Mouse (Mus musculus) bone marrow macrophage, adult 2 months (primary cell): ENCODE results near the gene Tbc1d20.

Experiments
- CTCF ChIP-seq: IDR thresholded peaks from 2 replicates; pipeline ENCODE4 v1.5.1; 2012; ENCODE audit warnings: low read depth, mild to moderate bottlenecking, low read length, moderate library complexity
- POLR2A ChIP-seq: IDR thresholded peaks from 2 replicates; pipeline ENCODE4 v1.6.1; 2012; ENCODE audit warnings: mild to moderate bottlenecking, low read depth, low read length, borderline replicate concordance

DNA sequence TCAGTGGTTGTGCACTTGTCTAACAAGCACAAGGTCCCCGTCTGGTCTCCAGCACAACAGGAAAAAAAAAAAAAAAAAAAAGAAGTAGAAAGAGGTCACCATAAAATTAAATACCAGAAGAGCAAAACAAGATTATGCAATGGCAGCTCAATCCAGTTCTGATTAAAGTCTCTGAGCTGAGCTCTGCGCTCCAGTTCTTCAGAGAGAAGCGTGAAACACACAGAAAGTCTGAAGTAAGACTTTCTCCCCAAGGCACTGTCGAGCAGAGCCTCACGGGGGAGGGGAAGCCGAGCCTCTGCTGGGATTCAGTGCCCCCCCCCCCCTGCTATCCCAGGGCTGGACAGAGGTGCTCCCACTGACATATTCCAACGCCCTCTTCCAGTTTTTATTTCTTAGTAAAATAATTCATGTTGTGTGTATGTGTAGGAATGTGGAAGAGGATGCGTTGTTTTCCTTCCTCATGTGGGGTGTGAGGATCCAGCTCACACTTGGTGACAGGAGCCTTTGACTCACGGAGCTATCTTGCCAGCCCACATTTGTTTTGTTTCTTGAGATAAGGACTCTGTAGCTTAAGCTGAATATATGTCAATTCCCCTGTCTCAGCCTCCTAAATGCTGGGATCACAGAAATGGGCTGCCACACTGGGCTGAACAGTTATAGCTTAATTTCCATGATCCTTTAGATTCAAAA is 53.3 kb downstream of the Tbc1d20 start:
- TF ChIP-seq CTCF = no peak
- TF ChIP-seq POLR2A = no peak
